In genomic region chr12:98668132-98668814, GRCm38 (mm10) we compare ENCODE assay signal across 8 mouse cellular contexts.
DNase-seq lines count a peak whose midpoint lies in the region; ATAC-seq lines count a peak whose summit lies in the region.

No protein-coding gene starts in this region.

- peak; percentile 69 for ATAC-seq in frontal cortex, adult (ENCODE audit: low TSS enrichment)

- DNase-seq in frontal cortex, postnatal 10 days (ENCODE audit: low spot score in 2 of 2) = no peak
- peak; percentile 90 for DNase-seq in brain, adult 2 months (ENCODE audit: low read depth, low spot score)
- DNase-seq in heart, adult 9 months (ENCODE audit: low spot score in 2 of 2) = peak; percentile 60 to 72
- DNase-seq in layer of hippocampus, adult 11-12 months (ENCODE audit: low spot score) = peak; percentile 82
- DNase-seq in lung, postnatal 36 days = peak; percentile 86
- DNase-seq in c-Kit-positive CD71-positive TER-119-positive erythroid progenitor cells, embryonic 14.5 days (ENCODE audit: low spot score) = no peak
- DNase-seq in thymus, postnatal 25 days = no peak

Comparison
In these comparisons a context has a peak if more than half of its experiments do, and no peak if none do; other contexts are left out.
1. DNase-seq: peak in brain, adult 2 months (single experiment), heart, adult 9 months (2 of 2), layer of hippocampus, adult 11-12 months (single experiment) and lung, postnatal 36 days (single experiment); none in frontal cortex, postnatal 10 days (0 of 2), c-Kit-positive CD71-positive TER-119-positive erythroid progenitor cells, embryonic 14.5 days (single experiment) and thymus, postnatal 25 days (single experiment).